Mouse (Mus musculus) mesoderm, embryonic 11.5 days (tissue): ENCODE data around the gene Hand2.
A peak's percentile ranks its signal among the peaks of the same experiment; 100 is the strongest.

ENCODE experiments used
- DNase-seq: peaks from one replicate; pipeline ENCODE4 v3.0.0-alpha.2; 2012; ENCODE audit warnings: low read depth, low spot score

Gene Hand2

DNA sequence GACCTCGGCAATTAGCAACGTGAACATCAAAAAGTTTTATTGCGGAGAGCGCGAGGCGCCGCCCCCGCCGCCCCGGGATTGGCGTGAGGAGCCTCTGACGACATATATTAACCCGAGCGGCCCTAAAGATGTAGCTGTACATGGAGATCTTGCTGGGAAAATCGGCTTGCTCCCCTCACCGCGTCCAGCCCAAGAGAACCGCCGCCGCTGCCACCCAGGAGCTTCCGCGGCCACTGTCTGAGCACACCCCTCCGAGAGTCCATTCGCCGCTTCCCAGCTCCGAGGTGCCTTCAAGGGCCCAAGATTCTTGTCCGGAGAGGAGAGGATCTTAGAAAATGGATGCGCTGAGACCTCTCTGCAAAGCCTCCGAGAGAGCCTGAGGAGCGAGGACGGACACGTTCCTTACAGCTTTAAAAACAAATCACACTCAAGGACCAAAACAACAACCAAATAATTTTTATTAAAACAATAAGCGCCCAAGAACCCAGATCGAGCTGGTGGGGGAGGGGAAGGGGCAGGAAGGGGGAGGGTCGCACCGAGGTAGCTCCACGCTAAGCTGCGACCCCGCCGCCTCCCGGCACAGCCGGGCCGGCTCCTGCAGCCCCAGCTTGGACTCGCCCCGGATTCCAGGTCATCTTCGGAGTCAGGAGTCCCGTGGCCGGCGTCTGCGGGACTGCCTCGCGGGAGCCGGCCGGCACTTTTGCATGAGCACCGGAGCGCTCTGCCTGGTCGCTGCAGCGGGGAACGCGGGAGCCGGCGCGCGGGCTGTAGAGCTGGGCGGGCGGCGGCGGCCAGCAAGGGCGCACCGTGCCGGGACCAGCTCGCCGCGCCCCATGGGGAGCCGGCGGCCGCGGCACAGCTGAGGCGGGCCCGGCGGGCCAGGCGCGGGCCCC, at the start of gene Hand2:
Hand2 (plus strand) TSS at position 133 of the 893 bp plus-strand sequence.
- DNase-seq = peak; percentile 65

- DNase-seq = no peak
Observed at GRCm38 (mm10) chr8:57273055-57273454, 47.7 kb upstream of the Hand2 start.

DNA sequence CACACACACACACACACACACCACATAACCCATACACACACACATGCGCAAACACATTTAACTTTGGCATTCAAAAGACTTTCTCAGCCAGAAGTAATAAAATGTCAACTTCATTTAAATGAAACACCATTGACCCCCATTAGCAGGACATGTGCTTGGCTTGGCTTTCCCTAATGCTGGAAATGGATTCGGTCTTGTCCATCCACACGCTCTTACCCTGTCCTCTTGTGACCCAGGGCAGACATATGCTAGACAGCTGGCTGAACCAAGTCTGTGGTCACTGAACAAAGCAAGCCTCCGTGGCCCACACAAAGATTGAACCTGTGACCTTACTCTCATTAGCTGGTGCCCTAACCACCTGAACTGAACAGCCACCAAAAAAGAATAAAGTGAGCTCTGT, 27.3 kb upstream of the Hand2 start:
- no peak for DNase-seq

DNA sequence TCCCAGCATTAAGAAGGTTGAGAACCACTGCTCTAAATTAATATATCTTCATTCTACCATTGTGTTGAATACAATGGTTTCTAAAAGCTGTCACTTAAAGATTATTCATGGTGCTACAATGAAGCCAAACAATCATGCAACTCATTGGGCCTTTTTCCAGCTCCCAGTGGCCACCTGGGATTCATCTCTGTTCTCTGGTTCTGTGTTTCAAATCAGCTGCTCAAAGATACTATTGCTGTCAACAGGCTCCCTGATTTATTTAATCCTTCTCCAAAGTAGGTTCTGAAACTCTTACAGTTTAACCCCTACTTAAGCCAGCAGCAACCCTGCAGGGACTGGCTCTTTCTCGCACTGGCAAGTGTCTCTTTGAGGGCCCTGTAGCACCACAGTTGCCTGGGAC, 17.3 kb upstream of the Hand2 start:
- DNase-seq = no peak

- no peak for DNase-seq
Observed at GRCm38 (mm10) chr8:57304944-57305343, 15.8 kb upstream of the Hand2 start.

GRCm38 (mm10) chr8:57306441-57306840, 14.3 kb upstream of the Hand2 start:
- no peak for DNase-seq

GRCm38 (mm10) chr8:57309844-57310485, 10.8 kb upstream of the Hand2 start:
- no peak for DNase-seq

DNA sequence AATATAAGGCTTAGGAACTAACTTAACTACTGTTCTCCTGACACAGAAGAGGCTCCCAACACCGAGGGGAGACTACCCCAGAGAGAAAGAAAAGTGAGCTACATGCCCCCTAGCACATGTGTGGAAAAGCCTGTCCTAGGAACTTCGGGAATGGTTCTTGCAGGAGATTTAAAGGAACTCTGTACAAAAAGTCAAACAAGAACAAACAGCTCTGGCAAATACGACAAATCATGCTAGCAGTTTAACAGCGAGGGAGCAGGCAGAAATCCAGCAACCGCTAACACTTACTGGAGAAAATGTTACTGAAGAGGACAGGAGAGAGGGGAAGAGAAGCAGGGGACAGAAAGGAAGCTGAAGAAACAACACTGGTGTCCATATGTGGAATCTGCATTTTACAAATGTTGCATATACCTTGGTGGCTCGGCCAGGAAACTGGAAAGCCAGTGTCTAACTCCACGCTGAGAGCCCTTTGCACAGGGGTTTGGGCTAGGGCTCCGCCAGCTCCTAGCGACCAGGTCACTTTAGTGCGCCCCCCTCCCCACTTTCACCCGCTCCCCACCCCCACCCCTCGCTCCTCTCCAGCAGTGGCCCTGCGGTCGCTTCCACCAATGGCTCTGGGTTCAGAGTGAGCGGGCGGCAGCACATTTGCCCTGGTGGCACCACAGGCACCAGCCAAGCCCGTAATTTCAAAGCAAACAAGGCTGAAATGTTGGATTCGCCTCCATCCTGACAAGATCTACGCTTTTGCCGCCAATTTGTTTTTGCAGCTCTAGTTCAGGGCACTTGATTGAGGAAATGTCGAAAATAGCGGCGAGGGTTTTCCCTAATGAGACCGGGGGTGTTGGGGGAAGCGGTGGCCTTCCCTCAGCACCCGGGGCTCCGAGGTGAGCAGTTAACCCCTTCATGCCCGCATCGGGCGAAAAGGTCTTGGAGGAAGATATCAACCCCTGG, 8.5 kb upstream of the Hand2 start:
- peak; percentile 30 for DNase-seq

GRCm38 (mm10) chr8:57313583-57313982, 7.2 kb upstream of the Hand2 start:
- no peak for DNase-seq

- DNase-seq = peak; percentile 57
Observed at GRCm38 (mm10) chr8:57314216-57314615, 6.6 kb upstream of the Hand2 start.

GRCm38 (mm10) chr8:57315471-57315870, 5.3 kb upstream of the Hand2 start:
- DNase-seq = no peak

DNA sequence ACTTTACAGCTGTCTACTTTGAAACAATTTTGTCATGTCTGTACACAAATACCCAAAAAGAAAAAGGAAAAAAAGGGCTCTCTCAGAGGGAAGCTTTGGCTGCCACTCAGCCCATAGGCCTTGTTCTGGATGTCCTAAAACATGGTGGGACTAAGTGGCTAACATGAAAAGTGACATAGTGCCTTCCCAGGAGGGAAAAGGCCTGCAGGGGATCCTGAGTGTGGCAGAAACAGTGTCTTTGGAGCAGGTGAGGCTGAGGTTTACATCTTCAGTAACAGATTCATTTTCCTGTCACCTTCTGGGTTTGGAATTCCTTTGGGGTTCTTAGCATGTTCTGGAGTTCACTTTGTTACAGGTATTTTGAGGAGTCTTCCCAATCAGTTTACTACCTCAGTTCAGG, 3.7 kb upstream of the Hand2 start:
- DNase-seq = no peak

- peak; percentile 6 for DNase-seq
Observed at GRCm38 (mm10) chr8:57317890-57318480, 2.8 kb upstream of the Hand2 start.

GRCm38 (mm10) chr8:57319092-57319980, 1.4 kb upstream of the Hand2 start:
- DNase-seq = peak; percentile 26

GRCm38 (mm10) chr8:57319981-57320585, 700 bp upstream of the Hand2 start:
- peak; percentile 22 for DNase-seq

- DNase-seq = peak; percentile 44
Observed at GRCm38 (mm10) chr8:57321898-57322895, 1.4 kb downstream of the Hand2 start.

- peak; percentile 41 for DNase-seq
Observed at GRCm38 (mm10) chr8:57322961-57323941, 2.5 kb downstream of the Hand2 start.
